ENCODE assay signal across 23 mouse cellular contexts in the genomic region with DNA sequence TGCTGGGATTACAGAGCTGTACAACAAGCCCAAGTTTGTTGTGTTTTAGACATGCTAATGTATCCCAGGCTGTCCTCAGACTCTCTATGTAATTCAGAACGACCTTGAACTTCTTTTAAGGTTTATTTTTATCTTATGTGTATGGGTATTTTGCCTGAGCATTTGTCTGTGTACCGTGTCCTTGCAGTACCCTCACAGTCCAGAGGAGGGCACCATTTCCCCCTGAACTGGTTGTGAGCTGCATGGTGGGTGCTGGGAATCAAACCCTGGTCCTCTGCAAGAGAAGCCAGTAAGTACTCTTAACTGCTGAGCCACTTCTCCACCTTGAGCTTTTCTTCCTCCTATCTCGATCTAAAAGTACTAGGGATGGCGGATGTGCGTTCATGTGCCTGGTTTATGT. TPM values are rescaled to one million over a fixed set of nuclear protein-coding genes. Genes with fewer than 3 reads are reported as not detected.
DNase-seq lines count a peak whose midpoint lies in the region; ATAC-seq and TF ChIP-seq lines count a peak whose summit lies in the region.
"Had no signal": no experiment of that assay in that cellular context is flagged by ENCODE, and none has a peak within 500 bp of the region (broad histone marks: within the 10 kb centered on the region; RNA-seq: fewer than 3 reads in every experiment).

No protein-coding gene starts in this region.

- WGBS in liver, embryonic 13.5 days (ENCODE audit: insufficient replicate concordance) = 79% methylated on average over 5 of the region's 5 CpGs
- 87% methylated on average over 5 of the region's 5 CpGs for WGBS in liver, embryonic 11.5 days

- no peak overlapping the region for H3K27ac ChIP-seq in gastrocnemius, adult 2 months
- H3K27ac ChIP-seq in liver, embryonic 13.5 days = 0 out of 2 replicates have a peak overlapping the region, but pooled peaks have one; percentile 23
- H3K27ac ChIP-seq in liver, embryonic 11.5 days (ENCODE audit: low read depth, low read length) = no peak overlapping the region
- H3K27ac ChIP-seq in ES-Bruce4 (ENCODE audit: insufficient read depth, low read length) = no peak overlapping the region
- H3K27ac ChIP-seq: embryonic facial prominence, embryonic 12.5 days; hindbrain, embryonic 12.5 days; limb, embryonic 15.5 days; macrophage; midbrain, embryonic 13.5 days; neural tube, embryonic 15.5 days had no signal

- no peaks in the 10 kb centered on the region for H3K27me3 ChIP-seq in liver, embryonic 13.5 days
- H3K27me3 ChIP-seq in liver, embryonic 11.5 days (replicated peaks; ENCODE audit: control insufficient read depth, insufficient read depth, low read length) = no peaks in the 10 kb centered on the region
- H3K27me3 ChIP-seq in ES-Bruce4 (ENCODE audit: control insufficient read depth, insufficient read depth, low read length, poor library complexity, severe bottlenecking) = no peaks in the 10 kb centered on the region
- H3K27me3 ChIP-seq: embryonic facial prominence, embryonic 12.5 days; hindbrain, embryonic 12.5 days; limb, embryonic 15.5 days; midbrain, embryonic 13.5 days; neural tube, embryonic 15.5 days had no signal

- TF ChIP-seq CTCF in gastrocnemius, adult 2 months (IDR thresholded peaks at IDR 0.05) = peak; percentile 29; the same call in 1 of the 2 replicates
- TF ChIP-seq CTCF in ES-Bruce4 (IDR thresholded peaks at IDR 0.05; ENCODE audit: low read depth, low read length) = peak; percentile 47
- peak; percentile 32; the same call in 1 of the 2 replicates for TF ChIP-seq CTCF in brain, embryonic 14.5 days (IDR thresholded peaks at IDR 0.05; ENCODE audit: borderline replicate concordance, extremely low read depth, insufficient read depth, insufficient read length)

- intact Hi-C loops in gastrocnemius, adult 2 months (cut with DNase I) = no loop called here

- no peak overlapping the region for H3K9ac ChIP-seq in liver, embryonic 13.5 days
- no peak overlapping the region for H3K9ac ChIP-seq in liver, embryonic 11.5 days (ENCODE audit: low read depth, low read length)
- H3K9ac ChIP-seq in ES-Bruce4 (ENCODE audit: low read depth, poor library complexity, severe bottlenecking) = no peak overlapping the region
- H3K9ac ChIP-seq: embryonic facial prominence, embryonic 12.5 days; hindbrain, embryonic 12.5 days; limb, embryonic 15.5 days; midbrain, embryonic 13.5 days; neural tube, embryonic 15.5 days had no signal

- H3K4me2 ChIP-seq in liver, embryonic 13.5 days = no peak overlapping the region
- no peak overlapping the region for H3K4me2 ChIP-seq in liver, embryonic 11.5 days
- H3K4me2 ChIP-seq: embryonic facial prominence, embryonic 12.5 days; hindbrain, embryonic 12.5 days; limb, embryonic 15.5 days; midbrain, embryonic 13.5 days; neural tube, embryonic 15.5 days had no signal

- H3K9me3 ChIP-seq in liver, embryonic 13.5 days (replicated peaks) = peaks cover 10% of the 10 kb centered on the region
- H3K9me3 ChIP-seq in liver, embryonic 11.5 days (ENCODE audit: control insufficient read depth, low read length) = peaks cover 4% of the 10 kb centered on the region
- H3K9me3 ChIP-seq in ES-Bruce4 (replicated peaks; ENCODE audit: control insufficient read depth, insufficient read depth, low read length, poor library complexity, severe bottlenecking) = no peaks in the 10 kb centered on the region
- H3K9me3 ChIP-seq: limb, embryonic 15.5 days; midbrain, embryonic 13.5 days; neural tube, embryonic 15.5 days had no signal

- no peak for TF ChIP-seq EP300 in ES-Bruce4 (IDR thresholded peaks at IDR 0.05; ENCODE audit: insufficient read depth, low read depth, low read length)

- no peak overlapping the region for H3K4me3 ChIP-seq in gastrocnemius, adult 2 months
- no peak overlapping the region for H3K4me3 ChIP-seq in liver, embryonic 13.5 days (replicated peaks)
- no peak overlapping the region for H3K4me3 ChIP-seq in liver, embryonic 11.5 days (ENCODE audit: low read depth, low read length)
- H3K4me3 ChIP-seq in ES-Bruce4 (ENCODE audit: low read depth, low read length) = no peak overlapping the region
- H3K4me3 ChIP-seq: embryonic facial prominence, embryonic 12.5 days; hindbrain, embryonic 12.5 days; limb, embryonic 15.5 days; midbrain, embryonic 13.5 days; neural tube, embryonic 15.5 days had no signal

- peaks cover 61% of the 10 kb centered on the region for H3K36me3 ChIP-seq in liver, embryonic 13.5 days
- H3K36me3 ChIP-seq in liver, embryonic 11.5 days (ENCODE audit: control insufficient read depth, insufficient read depth, low read length) = peaks cover 14% of the 10 kb centered on the region
- H3K36me3 ChIP-seq in ES-Bruce4 (ENCODE audit: control insufficient read depth, insufficient read depth, low read length, poor library complexity, severe bottlenecking) = no peaks in the 10 kb centered on the region
- H3K36me3 ChIP-seq: embryonic facial prominence, embryonic 12.5 days; hindbrain, embryonic 12.5 days; limb, embryonic 15.5 days; midbrain, embryonic 13.5 days; neural tube, embryonic 15.5 days had no signal

- ATAC-seq in liver, embryonic 13.5 days (ENCODE audit: low read depth) = no peak
- ATAC-seq in liver, embryonic 11.5 days (replicated peaks; ENCODE audit: low FRiP score) = no peak
- ATAC-seq: forebrain, embryonic 16.5 days; intestine, embryonic 16.5 days; midbrain, embryonic 13.5 days had no signal

- no peak for DNase-seq in gastrocnemius, adult 2 months
- DNase-seq in gastrocnemius, adult 8-10 months (ENCODE audit: low spot score in 2 of 2) = no peak
- no peak for DNase-seq in liver, embryonic 13.5 days
- no peak for DNase-seq in liver, embryonic 11.5 days (ENCODE audit: low spot score)
- DNase-seq in brain, embryonic 14.5 days (ENCODE audit: low read depth) = no peak
- DNase-seq in left cerebral cortex, adult 9 months (ENCODE audit: low spot score in 2 of 2) = no peak
- no peak for DNase-seq in gastrocnemius, postnatal 10 days
- DNase-seq: adrenal gland, adult 8-10 months; cerebellum, adult 8-10 months; kidney, postnatal 25 days; right cerebral cortex, postnatal 4 days had no signal

- 0 out of 2 replicates have a peak, but pooled peaks cover 6% of the 10 kb centered on the region for H3K4me1 ChIP-seq in liver, embryonic 13.5 days (replicated peaks)
- H3K4me1 ChIP-seq in liver, embryonic 11.5 days (replicated peaks; ENCODE audit: control insufficient read depth, insufficient read depth, low read length) = no peaks in the 10 kb centered on the region
- no peaks in the 10 kb centered on the region for H3K4me1 ChIP-seq in ES-Bruce4 (ENCODE audit: control insufficient read depth, insufficient read depth, low read length)
- H3K4me1 ChIP-seq: embryonic facial prominence, embryonic 12.5 days; hindbrain, embryonic 12.5 days; midbrain, embryonic 13.5 days had no signal

- no peak for TF ChIP-seq POLR2A in ES-Bruce4 (IDR thresholded peaks at IDR 0.05; ENCODE audit: insufficient read depth, low read length)
- no peak for TF ChIP-seq POLR2A in brain, embryonic 14.5 days (IDR thresholded peaks at IDR 0.05; ENCODE audit: borderline replicate concordance, extremely low read depth, insufficient read depth, insufficient read length, poor library complexity, severe bottlenecking)

RNA-seq across cellular contexts. Expression of gene Serpinf2, which starts 5.3 kb away (rescaled TPM):
- not detected for total RNA-seq in gastrocnemius, adult 2 months (2021)
- total RNA-seq in gastrocnemius, adult 8-10 months (2022) = under 1 TPM in 1 of 4 experiments, not detected in 3; 0.38 TPM
- 372 and 430 TPM in 2 replicates for polyA plus RNA-seq in liver, embryonic 13.5 days (2015; fragmentation: Nextera tagmentation; extraction: Ambion mirVana)
- polyA plus RNA-seq in liver, embryonic 11.5 days (2014; fragmentation: Nextera tagmentation; extraction: Ambion mirVana) = 321 and 377 TPM in 2 replicates
- not detected in 2 replicates for polyA plus RNA-seq in ES-Bruce4 (2011; ENCODE audit: insufficient read depth, insufficient read length, low read depth, missing spikeins)
- 0.21 and 0.25 TPM in 2 replicates for polyA plus RNA-seq in brain, embryonic 14.5 days (2012; rRNA removed)
- total RNA-seq in gastrocnemius, postnatal 10 days (2021) = under 1 TPM in 1 of 2 experiments, not detected in 1; 0.56 TPM
- total RNA-seq: heart, adult 8-10 months; left cerebral cortex, postnatal 25 days had no signal
- polyA plus RNA-seq: forebrain, embryonic 16.5 days; heart, postnatal 0 days; hindbrain, embryonic 12.5 days; macrophage had no signal

RNA-seq across cellular contexts. Expression of gene Serpinf1, which starts 11.6 kb away (rescaled TPM):
- total RNA-seq in gastrocnemius, adult 2 months (2021) = 100 to 1,000 TPM in 1 of 2 experiments, 10 to 100 TPM in 1; 55.5 to 168 TPM
- total RNA-seq in gastrocnemius, adult 8-10 months (2022) = 10 to 100 TPM; 21.1 to 74.1 (median 37.8) TPM
- polyA plus RNA-seq in liver, embryonic 13.5 days (2015; fragmentation: Nextera tagmentation; extraction: Ambion mirVana) = 179 and 181 TPM in 2 replicates
- 217 and 224 TPM in 2 replicates for polyA plus RNA-seq in liver, embryonic 11.5 days (2014; fragmentation: Nextera tagmentation; extraction: Ambion mirVana)
- 4.9 and 6.0 TPM in 2 replicates for polyA plus RNA-seq in ES-Bruce4 (2011; ENCODE audit: insufficient read depth, insufficient read length, low read depth, missing spikeins)
- 10.3 and 34.7 TPM in 2 replicates for polyA plus RNA-seq in brain, embryonic 14.5 days (2012; rRNA removed)
- 100 to 1,000 TPM; 134 to 239 TPM for total RNA-seq in gastrocnemius, postnatal 10 days (2021)

RNA-seq across cellular contexts. Expression of gene Wdr81, which starts 20.4 kb away (rescaled TPM):
- 1 to 10 TPM; 4.9 to 6.4 TPM for total RNA-seq in gastrocnemius, adult 2 months (2021)
- total RNA-seq in gastrocnemius, adult 8-10 months (2022) = 1 to 10 TPM; 5.2 to 7.0 (median 6.2) TPM
- polyA plus RNA-seq in liver, embryonic 13.5 days (2015; fragmentation: Nextera tagmentation; extraction: Ambion mirVana) = 18.5 and 21.3 TPM in 2 replicates
- polyA plus RNA-seq in liver, embryonic 11.5 days (2014; fragmentation: Nextera tagmentation; extraction: Ambion mirVana) = 21.8 and 21.9 TPM in 2 replicates
- 4.9 and 8.4 TPM in 2 replicates for polyA plus RNA-seq in ES-Bruce4 (2011; ENCODE audit: insufficient read depth, insufficient read length, low read depth, missing spikeins)
- 9.2 and 13.4 TPM in 2 replicates for polyA plus RNA-seq in brain, embryonic 14.5 days (2012; rRNA removed)
- 1 to 10 TPM; 7.2 to 7.9 TPM for total RNA-seq in gastrocnemius, postnatal 10 days (2021)

RNA-seq across cellular contexts. Expression of gene Tlcd2, which starts 27.4 kb away (rescaled TPM):
- total RNA-seq in gastrocnemius, adult 2 months (2021) = 1 to 10 TPM; 2.6 to 3.1 TPM
- 1 to 10 TPM; 1.9 to 2.9 (median 2.4) TPM for total RNA-seq in gastrocnemius, adult 8-10 months (2022)
- polyA plus RNA-seq in liver, embryonic 13.5 days (2015; fragmentation: Nextera tagmentation; extraction: Ambion mirVana) = 18.7 and 18.8 TPM in 2 replicates
- polyA plus RNA-seq in liver, embryonic 11.5 days (2014; fragmentation: Nextera tagmentation; extraction: Ambion mirVana) = 29.8 and 33.0 TPM in 2 replicates
- polyA plus RNA-seq in ES-Bruce4 (2011; ENCODE audit: insufficient read depth, insufficient read length, low read depth, missing spikeins) = 3.6 and 6.8 TPM in 2 replicates
- 1.5 and 1.6 TPM in 2 replicates for polyA plus RNA-seq in brain, embryonic 14.5 days (2012; rRNA removed)
- total RNA-seq in gastrocnemius, postnatal 10 days (2021) = 10 to 100 TPM; 13.5 to 14.9 TPM

RNA-seq across cellular contexts. Expression of gene Prpf8, which starts 52.5 kb away (rescaled TPM):
- 10 to 100 TPM; 69.3 to 76.7 TPM for total RNA-seq in gastrocnemius, adult 2 months (2021)
- 10 to 100 TPM; 73.7 to 90.1 (median 78.3) TPM for total RNA-seq in gastrocnemius, adult 8-10 months (2022)
- 28.2 and 31.5 TPM in 2 replicates for polyA plus RNA-seq in liver, embryonic 13.5 days (2015; fragmentation: Nextera tagmentation; extraction: Ambion mirVana)
- 105 and 119 TPM in 2 replicates for polyA plus RNA-seq in liver, embryonic 11.5 days (2014; fragmentation: Nextera tagmentation; extraction: Ambion mirVana)
- 210 and 212 TPM in 2 replicates for polyA plus RNA-seq in ES-Bruce4 (2011; ENCODE audit: insufficient read depth, insufficient read length, low read depth, missing spikeins)
- polyA plus RNA-seq in brain, embryonic 14.5 days (2012; rRNA removed) = 144 and 156 TPM in 2 replicates
- total RNA-seq in gastrocnemius, postnatal 10 days (2021) = 10 to 100 TPM; 77.6 to 83.7 TPM

Comparison
In these comparisons a context has a peak if more than half of its experiments do, and no peak if none do; other contexts are left out.
1. RNA of gene Serpinf2, which starts 5.3 kb away (polyA plus RNA-seq): 372 to 430 TPM in liver, embryonic 13.5 days and 321 to 377 TPM in liver, embryonic 11.5 days; 0.21 to 0.25 TPM in brain, embryonic 14.5 days and not detected in ES-Bruce4; every median in the first group is over 100 times any median in the second.
2. Peak in every context shown above with its lines, with median percentiles within 50 percentile points of each other: CTCF ChIP-seq.